Mouse (Mus musculus) bone marrow, adult 2 months (tissue): ENCODE results near the gene She. TPM values are rescaled to one million over a fixed set of nuclear protein-coding genes. Genes with fewer than 3 reads are reported as not detected.

Experiments used
- H3K27ac ChIP-seq: fragments of 200-500 bp; 2 replicates; pipeline ENCODE4 v1.5.1; 2012; ENCODE audit warnings: low read depth, mild to moderate bottlenecking, control low read depth, inconsistent platforms, low read length; ENCODE audit not compliant: control insufficient read depth, poor library complexity, insufficient read depth
- H3K4me1 ChIP-seq: fragments of 200-500 bp; 2 replicates; pipeline ENCODE4 v1.6.1; 2011; ENCODE audit warnings: low read length; ENCODE audit not compliant: control insufficient read depth, insufficient read depth
- H3K4me3 ChIP-seq: fragments of 200-500 bp; replicated peaks from 2 replicates; pipeline ENCODE3; 2011; ENCODE audit warnings: mild to moderate bottlenecking, low read depth, low read length, control low read depth; ENCODE audit not compliant: control insufficient read depth
- CTCF ChIP-seq: fragments of 200-500 bp; IDR thresholded peaks from 2 replicates; pipeline ENCODE4 v1.5.1; 2011; ENCODE audit warnings: low read length, control low read depth; ENCODE audit not compliant: control insufficient read depth, insufficient read depth
- POLR2A ChIP-seq: fragments of 200-500 bp; IDR thresholded peaks from 2 replicates; pipeline ENCODE4 v1.6.1; 2011; ENCODE audit warnings: low read depth, mild to moderate bottlenecking, control low read depth, low read length, borderline replicate concordance; ENCODE audit not compliant: control insufficient read depth
- WGBS: fragments of 180-500 bp; shearing (Covaris S2); methylation state at CpG from one replicate; pipeline ENCODE4 v1.1.7; 2018; 5-methylcytosine and 5-hydroxymethylcytosine counted together
- polyA plus RNA-seq: library from polyadenylated mRNA; stranded (reverse); fragments of >200 nt; gene quantifications from 2 replicates; pipeline ENCODE4 v1.2.4, GENCODE M21; 2011; ENCODE audit warnings: low replicate concordance; ENCODE audit not compliant: missing spikeins, insufficient read depth, insufficient read length

The She gene
- polyA plus RNA-seq, result 1.2 and 1.7 TPM in 2 replicates

DNA sequence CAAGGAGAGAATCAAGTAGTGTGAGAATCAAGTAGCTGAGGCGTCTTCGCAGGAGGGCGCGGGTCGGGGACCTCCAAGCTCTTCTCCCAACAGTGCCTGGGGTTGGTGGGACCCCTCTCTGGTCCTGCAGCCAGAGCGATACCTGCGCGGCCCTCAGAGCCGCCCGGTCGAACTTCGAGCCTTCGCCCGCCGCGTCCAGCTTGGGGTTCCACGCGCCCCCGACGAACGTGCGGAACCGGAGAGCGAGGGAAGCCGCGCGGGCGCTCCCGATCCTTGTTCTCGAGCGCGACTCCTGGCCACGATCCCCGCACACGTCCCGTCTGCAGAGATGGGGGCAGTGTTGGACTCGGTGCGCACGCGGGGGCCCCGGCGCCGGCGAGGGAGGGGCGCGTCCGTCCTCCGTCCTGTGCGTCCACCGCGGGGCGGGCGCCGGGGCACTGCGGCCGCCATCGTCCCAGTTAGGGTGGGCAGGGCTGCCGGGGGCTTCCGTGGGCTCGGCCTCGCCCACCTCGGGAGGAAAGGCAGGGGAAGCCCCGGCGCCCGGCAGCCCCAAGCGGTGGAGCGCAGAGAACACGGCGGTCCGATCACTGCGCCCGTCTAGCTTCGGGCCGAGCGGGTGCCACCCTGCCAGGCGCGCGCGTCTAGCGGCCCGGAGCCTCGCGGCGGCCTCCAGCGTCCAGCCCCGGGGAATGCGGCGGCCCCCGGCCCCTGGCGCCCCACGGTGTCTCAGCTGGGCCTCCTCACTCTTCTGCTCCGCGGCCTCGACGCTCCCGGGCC lies at the start of gene She:
Gene She, plus strand, starts transcription at position 556 of the 777 bp plus-strand sequence.
- WGBS, result 6% methylated on average over 93 of the region's 96 CpGs
- Histone ChIP-seq H3K27ac (no peak within 1 kb of the TSS; the same call in 1 of the 2 replicates), H3K4me1 (no peaks in the 10 kb centered on the region; the same call in 1 of the 2 replicates), H3K4me3 (no peak within 1 kb of the TSS)
- TF ChIP-seq CTCF, result no peak
- TF ChIP-seq POLR2A, result no peak

DNA sequence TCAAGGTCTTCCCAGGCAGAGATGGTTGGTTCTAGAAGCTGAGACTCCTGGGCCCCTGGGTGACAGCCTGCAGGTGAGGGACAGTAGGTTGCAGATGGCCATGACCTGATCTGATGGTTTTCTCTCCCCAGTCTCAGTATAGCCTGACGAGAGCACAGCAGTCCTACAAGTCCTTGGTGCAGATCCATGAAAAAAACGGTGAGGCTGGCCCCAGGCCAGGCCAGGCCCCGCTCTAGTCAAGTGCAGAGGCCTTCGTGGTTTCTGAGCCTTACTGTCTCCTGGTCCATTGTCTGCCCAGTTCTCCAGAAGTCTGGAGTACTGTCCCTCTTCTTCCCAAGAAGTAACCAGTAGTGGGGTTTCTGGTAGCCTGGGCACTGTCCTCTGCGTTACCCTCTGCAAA lies 49.5 kb upstream of the She start:
- Histone ChIP-seq H3K4me1 (no peaks in the 10 kb centered on the region), H3K27ac (no peak overlapping the region), H3K4me3 (no peak overlapping the region)
- TF ChIP-seq CTCF (no peak), POLR2A (no peak)
- WGBS, result 73% methylated on average over 5 of the region's 5 CpGs

DNA sequence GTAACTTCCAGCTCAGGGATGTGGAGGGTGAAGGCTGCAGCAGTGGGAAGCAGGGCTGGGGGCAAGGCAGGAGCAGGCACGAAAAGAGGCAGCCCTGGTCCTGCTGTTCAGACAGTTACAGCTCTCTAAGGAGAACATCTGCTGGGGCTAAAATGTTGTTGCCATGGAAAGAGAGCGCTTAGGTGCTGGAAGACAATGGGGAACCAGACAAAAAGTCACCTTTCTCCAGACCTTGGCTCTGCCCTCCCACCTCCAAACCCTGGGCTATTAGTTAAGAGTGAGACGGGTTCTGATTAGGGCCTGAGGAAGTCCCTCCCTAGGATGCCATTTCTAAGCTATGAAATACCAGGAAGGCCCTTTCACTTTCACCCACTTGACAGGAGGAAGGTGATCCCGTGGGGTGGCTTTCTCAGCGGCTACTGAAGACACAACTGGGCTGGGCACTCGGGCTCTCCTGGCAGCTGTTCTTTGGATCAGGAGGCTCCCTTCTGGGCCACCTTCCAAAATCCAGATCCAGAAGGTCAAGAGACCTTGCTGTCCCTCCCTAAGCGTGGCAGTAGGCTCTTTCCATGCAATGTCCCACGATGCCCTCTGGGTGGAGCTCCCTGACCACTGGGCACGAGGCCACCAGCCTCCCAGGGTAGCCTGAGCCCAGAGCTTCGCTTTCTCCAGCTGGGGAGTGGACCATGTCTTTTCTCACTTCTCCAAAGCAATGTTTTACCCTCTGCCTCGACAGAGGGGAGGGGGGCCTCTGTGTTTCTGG lies 46.0 kb upstream of the She start:
- H3K4me3 ChIP-seq, result no peak overlapping the region
- H3K4me1 ChIP-seq, result no peaks in the 10 kb centered on the region
- 13% methylated on average over 11 of the region's 11 CpGs for WGBS
- no peak overlapping the region for H3K27ac ChIP-seq
- TF ChIP-seq CTCF, result peak; percentile 92
- 0 out of 2 replicates have a peak, but pooled peaks have one; percentile 12 for TF ChIP-seq POLR2A

DNA sequence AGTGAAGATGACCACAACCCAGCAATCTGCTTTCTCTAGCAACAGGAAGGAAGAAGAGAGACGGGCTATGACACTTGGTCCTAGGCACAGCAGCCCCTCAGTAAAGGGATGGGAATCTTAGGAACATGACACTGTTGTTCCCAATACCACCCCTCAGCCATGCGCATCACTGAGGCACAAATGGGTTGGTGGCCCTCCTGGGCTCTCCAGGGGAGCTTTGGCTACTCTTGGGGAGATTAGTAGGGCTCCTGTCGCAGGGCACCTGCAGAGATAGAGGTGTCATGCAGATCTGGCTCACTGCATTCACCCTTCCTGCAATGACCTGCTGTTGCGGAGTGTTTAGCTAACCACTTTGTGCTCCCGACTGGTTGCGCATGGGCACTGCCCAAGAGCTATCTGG lies 44.9 kb upstream of the She start:
- Histone ChIP-seq H3K27ac (no peak overlapping the region), H3K4me3 (no peak overlapping the region), H3K4me1 (no peaks in the 10 kb centered on the region)
- 81% methylated on average over 6 of the region's 6 CpGs for WGBS
- TF ChIP-seq POLR2A (no peak), CTCF (no peak)

DNA sequence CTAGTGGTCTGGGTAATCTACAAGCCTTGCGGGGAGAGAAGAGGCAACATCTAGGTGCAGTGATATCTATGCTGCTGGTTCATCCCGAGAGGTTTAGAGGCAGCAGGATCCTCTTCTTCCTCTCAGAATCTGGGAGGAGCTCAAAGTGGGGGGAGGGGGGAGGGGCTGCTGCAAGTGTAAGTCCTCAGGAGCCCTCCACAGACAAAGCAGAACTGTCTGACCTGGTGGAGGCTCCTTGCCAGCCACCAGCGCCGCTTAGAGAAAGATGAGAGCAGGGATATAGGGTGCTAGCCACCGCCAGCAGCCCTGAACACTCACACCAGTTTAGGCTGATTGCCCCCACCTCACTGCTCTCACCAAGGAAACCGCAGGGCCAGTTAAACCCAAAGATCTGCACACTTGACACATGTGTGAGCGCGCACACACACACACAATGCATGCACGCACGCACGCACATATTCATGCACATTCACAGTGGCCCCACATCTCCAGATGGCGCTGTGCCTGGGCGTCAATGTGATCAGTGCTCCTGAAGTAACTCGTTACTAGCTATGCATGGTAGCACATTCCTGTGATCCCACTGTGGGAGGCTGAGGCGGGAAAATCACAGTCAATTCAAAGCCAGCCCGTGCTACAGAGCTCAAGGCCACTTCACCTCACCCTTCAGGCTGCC lies 42.4 kb upstream of the She start:
- 79% methylated on average over 16 of the region's 16 CpGs for WGBS
- no peak overlapping the region for H3K4me3 ChIP-seq
- H3K4me1 ChIP-seq, result no peaks in the 10 kb centered on the region
- no peak overlapping the region for H3K27ac ChIP-seq
- TF ChIP-seq CTCF (no peak), POLR2A (no peak)

DNA sequence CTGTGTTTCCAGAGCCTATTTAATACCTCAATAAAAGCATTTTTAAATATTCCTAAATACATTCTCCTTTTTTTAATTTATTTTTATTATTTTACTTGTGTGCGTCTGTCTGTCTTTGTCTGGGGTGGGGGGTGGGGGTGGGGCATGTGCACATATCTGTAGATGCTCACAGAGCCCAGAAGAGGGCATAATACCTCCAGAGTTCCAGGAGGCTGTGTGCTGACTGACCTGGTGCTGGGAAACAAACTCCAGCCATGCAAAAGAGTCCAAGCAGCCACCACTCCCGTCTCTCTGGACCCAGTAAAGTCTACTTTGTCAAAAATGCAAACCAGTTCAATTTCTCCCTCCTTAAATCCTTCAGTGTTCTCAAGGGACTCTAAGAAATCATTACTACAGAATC lies 36.6 kb upstream of the She start:
- Histone ChIP-seq H3K4me1 (no peaks in the 10 kb centered on the region), H3K4me3 (no peak overlapping the region), H3K27ac (no peak overlapping the region)
- 80% methylated on average over 2 of the region's 2 CpGs for WGBS
- TF ChIP-seq POLR2A, result no peak
- TF ChIP-seq CTCF, result no peak

DNA sequence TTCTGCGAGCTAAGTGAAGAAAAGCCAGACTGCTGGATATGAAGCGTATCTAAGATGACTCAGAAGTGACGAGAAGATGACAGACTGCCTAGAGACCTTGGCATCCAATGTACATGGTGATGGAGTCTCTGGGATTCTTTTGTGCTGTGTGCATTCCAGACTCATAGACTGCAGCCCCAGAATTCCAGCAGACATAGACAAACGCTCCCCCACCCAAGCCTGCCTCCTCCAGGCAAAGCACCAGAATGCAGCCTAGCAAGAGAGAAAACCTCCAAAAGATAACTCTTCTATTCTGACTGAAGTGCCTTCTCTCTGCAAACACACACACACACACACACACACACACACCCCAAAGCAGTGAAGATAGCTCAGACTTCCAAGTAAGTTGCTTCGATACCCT lies 35.4 kb upstream of the She start:
- Histone ChIP-seq H3K4me1 (no peaks in the 10 kb centered on the region), H3K27ac (0 out of 2 replicates have a peak overlapping the region, but pooled peaks have one; percentile 8), H3K4me3 (no peak overlapping the region)
- 63% methylated on average over 5 of the region's 5 CpGs for WGBS
- TF ChIP-seq CTCF (no peak), POLR2A (no peak)

DNA sequence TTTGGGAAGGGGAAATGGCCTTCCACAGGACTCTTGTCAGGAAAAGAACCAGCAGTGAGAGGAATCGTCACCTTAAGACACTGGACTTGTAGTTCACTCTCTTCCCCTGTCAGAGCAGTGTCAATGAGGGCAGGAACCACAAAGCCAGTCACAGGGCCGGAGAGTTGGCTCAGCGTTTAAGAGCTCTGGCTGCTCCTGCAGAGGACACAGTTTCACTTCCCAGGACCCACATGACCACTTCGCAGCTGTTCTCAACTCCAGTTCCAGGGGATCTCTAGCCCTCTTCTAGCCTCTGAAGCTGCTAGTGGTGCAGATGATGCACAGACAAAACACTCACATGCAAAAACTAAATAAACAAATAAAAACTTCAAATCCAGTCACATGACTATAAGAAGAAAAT lies 34.8 kb upstream of the She start:
- 1% methylated on average over 4 of the region's 4 CpGs for WGBS
- no peak overlapping the region for H3K4me3 ChIP-seq
- 0 out of 2 replicates have a peak overlapping the region, but pooled peaks have one; percentile 8 for H3K27ac ChIP-seq
- TF ChIP-seq CTCF (no peak), POLR2A (0 out of 2 replicates have a peak, but pooled peaks have one; percentile 9)
- no peaks in the 10 kb centered on the region; the same call in 1 of the 2 replicates for H3K4me1 ChIP-seq
